Mouse (Mus musculus): ENCODE measurements at regions not wholly inside any gene's neighbourhood (a gene's known extent, or its start where the extent isn't known, plus 50 kb on each side); places are given as distances from the start of the nearest gene placed in this dataset.

- TF ChIP-seq CTCF (IDR thresholded peaks at IDR 0.05; ENCODE audit: extremely low read depth, insufficient read length, insufficient replicate concordance, low read depth, low read length) (no peak), POLR2A (IDR thresholded peaks at IDR 0.05; ENCODE audit: low read depth, low read length) (no peak)
These were observed 129.6 kb downstream of the Amer3 start for GRCm38 (mm10) chr1:34709089-34709488.

Data from small intestine, adult 2 months (tissue).